Mouse (Mus musculus) thymus, adult 2 months (tissue): ENCODE measurements around the gene Chd8.

Source experiments
- CTCF ChIP-seq: fragments of 200-500 bp; IDR thresholded peaks from 2 replicates; pipeline ENCODE4 v1.5.1; 2012; ENCODE audit warnings: mild to moderate bottlenecking, control low read depth, low read length, moderate library complexity, borderline replicate concordance; ENCODE audit not compliant: control insufficient read depth, poor library complexity, insufficient read depth; ENCODE audit errors: extremely low read depth
- POLR2A ChIP-seq: fragments of 200-500 bp; IDR thresholded peaks from 2 replicates; pipeline ENCODE4 v1.6.1; 2012; ENCODE audit warnings: mild to moderate bottlenecking, low read length, control low read depth, moderate library complexity; ENCODE audit not compliant: control insufficient read depth, poor library complexity, insufficient read depth; ENCODE audit errors: extremely low read depth

DNA sequence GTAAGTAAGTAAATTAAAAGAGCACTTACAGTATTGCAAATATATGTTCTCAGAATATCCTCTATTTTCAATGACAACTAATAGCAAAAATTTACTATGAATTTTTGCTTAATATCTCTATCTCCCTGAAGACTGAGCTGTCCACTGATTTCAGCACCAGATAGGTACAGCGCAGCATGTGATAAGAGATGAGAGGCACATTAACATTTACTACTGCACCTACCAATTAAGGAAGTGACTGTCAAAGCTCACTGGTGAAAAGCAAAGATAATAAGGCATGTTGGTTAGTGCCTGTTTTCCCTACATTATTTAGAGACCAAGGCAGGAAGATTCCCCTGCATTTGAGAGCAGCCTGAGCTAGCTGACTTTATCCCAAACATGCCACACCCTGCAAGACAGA, 21.4 kb downstream of the Chd8 start:
- TF ChIP-seq CTCF (no peak), POLR2A (no peak)
